Mouse (Mus musculus) stomach, embryonic 15.5 days (tissue): ENCODE data around the gene Prrc2a. TPM values are rescaled to one million over a fixed set of nuclear protein-coding genes. Genes with fewer than 3 reads are reported as not detected.

Experiments
- ATAC-seq: fragments of 200-750 bp; cut with Nextera tagmentation; 2 replicates; pipeline ENCODE4 v1.8.0; 2017; ENCODE audit warnings: low read depth, moderate number of reproducible peaks, moderate TSS enrichment; ENCODE audit not compliant: insufficient read depth, low FRiP score
- H3K27ac ChIP-seq: fragments of 300-500 bp; sonication (generic); 2 replicates; pipeline ENCODE4 v1.5.1; 2015; ENCODE audit warnings: mild to moderate bottlenecking, inconsistent platforms
- H3K27me3 ChIP-seq: fragments of 300-500 bp; sonication (generic); replicated peaks from 2 replicates; pipeline ENCODE4 v1.6.1; 2015; ENCODE audit warnings: inconsistent platforms
- H3K36me3 ChIP-seq: fragments of 300-500 bp; sonication (generic); 2 replicates; pipeline ENCODE4 v1.6.1; 2015; ENCODE audit warnings: inconsistent platforms
- H3K4me1 ChIP-seq: fragments of 300-500 bp; sonication (generic); 2 replicates; pipeline ENCODE4 v1.6.1; 2015; ENCODE audit warnings: inconsistent platforms
- H3K4me2 ChIP-seq: fragments of 300-500 bp; sonication (generic); 2 replicates; pipeline ENCODE4 v1.6.1; 2015; ENCODE audit warnings: mild to moderate bottlenecking, inconsistent platforms
- H3K4me3 ChIP-seq: fragments of 300-500 bp; sonication (generic); replicated peaks from 2 replicates; pipeline ENCODE4 v1.5.1; 2015; ENCODE audit warnings: inconsistent platforms
- H3K9ac ChIP-seq: fragments of 300-500 bp; sonication (generic); 2 replicates; pipeline ENCODE4 v1.6.1; 2015; ENCODE audit warnings: inconsistent platforms
- H3K9me3 ChIP-seq: fragments of 300-500 bp; sonication (generic); 2 replicates; pipeline ENCODE4 v1.6.1; 2016; ENCODE audit warnings: inconsistent platforms
- WGBS: fragments of 180-500 bp; shearing (Covaris S2); methylation state at CpG from one replicate; pipeline ENCODE4 v1.1.7; 2015; 5-methylcytosine and 5-hydroxymethylcytosine counted together
- polyA plus RNA-seq: library from polyadenylated mRNA; unstranded; fragments of >200 nt; fragmentation: Nextera tagmentation; extraction: Ambion mirVana; gene quantifications from 2 replicates; pipeline ENCODE4 v1.2.1, GENCODE M21; 2015

Prrc2a gene
- polyA plus RNA-seq, 1 experiment from 2014 or later: 148 TPM

- WGBS: 89% methylated on average over 7 of the region's 7 CpGs
- H3K4me3 ChIP-seq: no peak overlapping the region
- no peak overlapping the region for H3K4me2 ChIP-seq
These were observed 3.1 kb upstream of the Prrc2a start for GRCm38 (mm10) chr17:35167794-35168193.

GRCm38 (mm10) chr17:35166352-35167035 is 1.8 kb upstream of the Prrc2a start:
- no peaks in the 10 kb centered on the region for H3K9me3 ChIP-seq
- H3K9ac ChIP-seq: no peak overlapping the region
- H3K4me2 ChIP-seq: peak overlapping the region; percentile 56
- 64% methylated on average over 8 of the region's 8 CpGs for WGBS
- ATAC-seq: no peak
- peaks cover 16% of the 10 kb centered on the region for H3K4me1 ChIP-seq
- peaks cover 7% of the 10 kb centered on the region; the same call in 1 of the 2 replicates for H3K36me3 ChIP-seq
- H3K27ac ChIP-seq: 0 out of 2 replicates have a peak overlapping the region, but pooled peaks have one; percentile 100
- no peaks in the 10 kb centered on the region for H3K27me3 ChIP-seq
- H3K4me3 ChIP-seq: no peak overlapping the region

More at GRCm38 (mm10) chr17:35167794-35168193, 3.1 kb upstream of the Prrc2a start:
- no peaks in the 10 kb centered on the region for H3K36me3 ChIP-seq
- H3K27ac ChIP-seq: no peak overlapping the region
- H3K27me3 ChIP-seq: no peaks in the 10 kb centered on the region
- H3K4me1 ChIP-seq: peaks cover 13% of the 10 kb centered on the region
- no peak for ATAC-seq
- H3K9me3 ChIP-seq: no peaks in the 10 kb centered on the region
- no peak overlapping the region for H3K9ac ChIP-seq

- H3K4me1 ChIP-seq: peaks cover 16% of the 10 kb centered on the region
- H3K27me3 ChIP-seq: no peaks in the 10 kb centered on the region
- WGBS: 17% methylated on average over 12 of the region's 12 CpGs
- ATAC-seq: no peak
- H3K36me3 ChIP-seq: peaks cover 15% of the 10 kb centered on the region
- H3K9ac ChIP-seq: 0 out of 2 replicates have a peak overlapping the region, but pooled peaks have one; percentile 17
- H3K9me3 ChIP-seq: no peaks in the 10 kb centered on the region
- H3K4me3 ChIP-seq: peak overlapping the region; percentile 100
- H3K4me2 ChIP-seq: peak overlapping the region; percentile 56
- H3K27ac ChIP-seq: peak overlapping the region; percentile 100
These were observed 906 bp upstream of the Prrc2a start for GRCm38 (mm10) chr17:35165451-35166155.

GRCm38 (mm10) chr17:35164218-35164567 is 504 bp downstream of the Prrc2a start:
- Histone ChIP-seq H3K9me3 (no peaks in the 10 kb centered on the region), H3K4me2 (peak overlapping the region; percentile 76), H3K27ac (peak overlapping the region; percentile 94), H3K27me3 (no peaks in the 10 kb centered on the region), H3K9ac (peak overlapping the region; percentile 100), H3K36me3 (peaks cover 29% of the 10 kb centered on the region), H3K4me1 (peaks cover 16% of the 10 kb centered on the region), H3K4me3 (peak overlapping the region; percentile 100)
- under 1% methylated on average over 28 of the region's 28 CpGs for WGBS
- no peak for ATAC-seq

- Histone ChIP-seq H3K4me2 (peak overlapping the region; percentile 76), H3K27ac (peak overlapping the region; percentile 94), H3K4me1 (peaks cover 16% of the 10 kb centered on the region), H3K9me3 (no peaks in the 10 kb centered on the region), H3K4me3 (peak overlapping the region; percentile 100), H3K27me3 (no peaks in the 10 kb centered on the region), H3K36me3 (peaks cover 35% of the 10 kb centered on the region), H3K9ac (peak overlapping the region; percentile 100)
- no peak for ATAC-seq
- WGBS: 8% methylated on average over 8 of the region's 8 CpGs
These were observed 1.2 kb downstream of the Prrc2a start for GRCm38 (mm10) chr17:35163326-35164081.

- Histone ChIP-seq H3K9me3 (no peaks in the 10 kb centered on the region), H3K4me2 (peak overlapping the region; percentile 76), H3K4me3 (peak overlapping the region; percentile 100), H3K36me3 (peaks cover 43% of the 10 kb centered on the region), H3K4me1 (peaks cover 16% of the 10 kb centered on the region), H3K27ac (peak overlapping the region; percentile 0; the same call in 1 of the 2 replicates), H3K27me3 (no peaks in the 10 kb centered on the region), H3K9ac (peak overlapping the region; percentile 100; the same call in 1 of the 2 replicates)
- no peak for ATAC-seq
- 32% methylated on average over 12 of the region's 12 CpGs for WGBS
These were observed 2.0 kb downstream of the Prrc2a start for GRCm38 (mm10) chr17:35162730-35163129.

GRCm38 (mm10) chr17:35162121-35162520 is 2.6 kb downstream of the Prrc2a start:
- Histone ChIP-seq H3K9ac (no peak overlapping the region), H3K36me3 (peaks cover 49% of the 10 kb centered on the region), H3K27ac (no peak overlapping the region), H3K9me3 (no peaks in the 10 kb centered on the region), H3K4me3 (peak overlapping the region; percentile 100), H3K4me1 (peaks cover 16% of the 10 kb centered on the region), H3K27me3 (no peaks in the 10 kb centered on the region), H3K4me2 (peak overlapping the region; percentile 76; the same call in 1 of the 2 replicates)
- ATAC-seq: no peak
- 61% methylated on average over 14 of the region's 14 CpGs for WGBS

- Histone ChIP-seq H3K27ac (no peak overlapping the region), H3K9me3 (no peaks in the 10 kb centered on the region), H3K4me1 (peaks cover 12% of the 10 kb centered on the region), H3K9ac (no peak overlapping the region), H3K4me2 (no peak overlapping the region), H3K36me3 (peaks cover 56% of the 10 kb centered on the region), H3K27me3 (no peaks in the 10 kb centered on the region), H3K4me3 (no peak overlapping the region)
- ATAC-seq: no peak
- WGBS: 78% methylated on average over 11 of the region's 11 CpGs
These were observed 3.3 kb downstream of the Prrc2a start for GRCm38 (mm10) chr17:35161421-35161820.

GRCm38 (mm10) chr17:35159638-35160037 is 5.1 kb downstream of the Prrc2a start:
- no peak for ATAC-seq
- 91% methylated on average over 7 of the region's 7 CpGs for WGBS

GRCm38 (mm10) chr17:35158850-35159593 is 5.7 kb downstream of the Prrc2a start:
- peaks cover 80% of the 10 kb centered on the region for H3K36me3 ChIP-seq

More at GRCm38 (mm10) chr17:35159638-35160037, 5.1 kb downstream of the Prrc2a start:
- H3K27ac ChIP-seq: no peak overlapping the region
- peaks cover 4% of the 10 kb centered on the region for H3K4me1 ChIP-seq
- no peak overlapping the region for H3K9ac ChIP-seq
- H3K4me2 ChIP-seq: no peak overlapping the region
- H3K9me3 ChIP-seq: no peaks in the 10 kb centered on the region
- peaks cover 74% of the 10 kb centered on the region for H3K36me3 ChIP-seq
- H3K27me3 ChIP-seq: no peaks in the 10 kb centered on the region
- H3K4me3 ChIP-seq: no peak overlapping the region

GRCm38 (mm10) chr17:35157661-35158175 is 7.0 kb downstream of the Prrc2a start:
- Histone ChIP-seq H3K4me3 (no peak overlapping the region), H3K36me3 (peaks cover 93% of the 10 kb centered on the region), H3K4me1 (peaks cover 4% of the 10 kb centered on the region), H3K4me2 (no peak overlapping the region), H3K9ac (no peak overlapping the region), H3K27me3 (no peaks in the 10 kb centered on the region), H3K9me3 (no peaks in the 10 kb centered on the region), H3K27ac (no peak overlapping the region)
- 90% methylated on average over 8 of the region's 8 CpGs for WGBS
- ATAC-seq: no peak

More at GRCm38 (mm10) chr17:35158850-35159593, 5.7 kb downstream of the Prrc2a start:
- H3K9me3 ChIP-seq: no peaks in the 10 kb centered on the region
- H3K9ac ChIP-seq: no peak overlapping the region
- 92% methylated on average over 16 of the region's 16 CpGs for WGBS
- no peak overlapping the region for H3K4me2 ChIP-seq
- H3K4me1 ChIP-seq: peaks cover 4% of the 10 kb centered on the region
- H3K4me3 ChIP-seq: no peak overlapping the region
- no peak for ATAC-seq
- no peak overlapping the region for H3K27ac ChIP-seq
- no peaks in the 10 kb centered on the region for H3K27me3 ChIP-seq
